Mouse (Mus musculus): ENCODE measurements around the gene Mafb. TPM values are rescaled to one million over a fixed set of nuclear protein-coding genes. Genes with fewer than 3 reads are reported as not detected.

The Mafb gene
- total RNA-seq, 2 experiments from 2014 or later, result 21.5 to 23.7 TPM

DNA sequence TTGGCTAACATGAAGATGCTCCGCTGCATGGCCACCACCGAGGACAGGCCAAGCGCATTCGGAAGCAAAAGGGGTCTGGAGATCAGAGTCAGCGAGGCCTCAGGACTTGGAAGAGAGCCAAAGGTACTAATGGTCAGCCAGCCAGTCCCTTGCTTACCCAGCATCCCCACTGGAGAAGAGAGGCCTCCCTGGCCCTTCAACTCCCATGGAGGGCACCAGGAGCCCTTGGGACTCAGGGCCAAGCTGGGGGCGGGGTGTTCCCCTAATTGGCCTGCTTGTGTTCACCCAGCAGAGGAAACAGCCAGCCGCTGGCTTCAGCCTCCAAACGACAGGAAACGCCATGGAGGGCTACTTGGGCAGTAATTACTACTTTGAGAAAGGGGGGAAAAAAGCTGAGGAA is 38.0 kb downstream of the Mafb start:
- DNase-seq (ENCODE audit: low spot score in 2 of 2), result no peak

DNA sequence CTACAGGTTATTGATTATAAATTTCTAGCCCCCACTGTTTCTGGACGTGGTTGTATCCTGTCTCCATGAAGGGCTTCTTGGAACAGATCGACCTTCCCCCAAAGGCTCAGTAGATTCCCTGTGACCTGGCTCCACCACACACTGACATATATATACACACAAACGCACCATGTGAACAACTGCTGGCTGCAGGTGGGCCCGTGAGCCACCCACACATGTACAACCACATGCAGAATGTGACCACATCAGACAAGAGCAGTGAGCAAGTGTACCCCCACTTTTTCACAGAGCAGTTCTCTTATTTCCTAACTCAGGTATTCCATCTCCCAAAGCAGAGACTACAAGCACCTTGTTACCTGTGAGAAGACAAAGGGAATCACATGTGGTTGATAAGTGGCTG is 39.1 kb downstream of the Mafb start:
- no peak for DNase-seq (ENCODE audit: low spot score in 2 of 2)

DNA sequence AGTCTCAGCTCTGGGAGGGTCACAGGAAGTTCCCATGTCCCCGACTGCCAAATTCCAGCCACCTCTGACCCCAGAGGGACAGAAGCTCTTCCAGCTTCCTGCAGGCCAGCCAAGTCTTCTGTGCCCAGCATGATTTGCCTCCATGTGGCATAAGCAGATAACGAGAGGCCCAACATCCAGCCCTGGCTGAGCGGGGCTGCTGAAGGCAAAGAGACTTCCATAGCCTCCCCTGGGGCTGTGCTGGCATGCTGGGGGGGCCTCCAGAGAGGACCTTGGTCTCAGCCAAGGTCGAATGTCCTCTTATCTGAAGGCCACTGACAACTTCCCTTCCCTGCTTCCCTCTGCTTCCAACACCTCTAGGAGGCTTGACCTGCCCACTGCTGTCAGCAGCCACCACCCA is 39.7 kb downstream of the Mafb start:
- no peak for DNase-seq (ENCODE audit: low spot score in 2 of 2)

DNA sequence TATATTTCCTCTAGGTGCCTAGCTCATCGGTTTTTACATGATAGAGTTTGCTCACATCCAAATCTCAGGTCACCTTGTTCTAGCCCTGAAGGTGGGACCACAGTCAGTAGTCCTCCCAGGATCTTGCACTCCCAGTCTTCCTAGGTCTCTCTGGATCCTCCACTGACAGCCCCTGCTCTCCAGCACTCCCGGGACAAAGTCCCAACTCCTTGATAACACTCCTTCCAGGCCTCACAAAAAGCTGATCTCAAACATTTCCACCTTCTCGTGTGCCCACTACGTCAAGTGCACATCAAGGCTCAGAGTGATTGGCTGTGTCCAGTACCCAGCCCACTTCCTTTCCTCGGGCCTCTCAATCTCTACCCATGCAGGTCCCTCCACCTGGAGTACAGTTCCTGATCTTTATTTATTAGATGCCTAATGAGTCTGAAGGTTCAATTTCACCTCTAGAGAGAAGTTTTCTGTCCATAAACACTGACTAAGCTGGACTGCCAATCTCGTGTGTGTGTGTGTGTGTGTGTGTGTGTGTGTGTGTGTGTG is 41.7 kb downstream of the Mafb start:
- no peak for DNase-seq (ENCODE audit: low spot score in 2 of 2)

DNA sequence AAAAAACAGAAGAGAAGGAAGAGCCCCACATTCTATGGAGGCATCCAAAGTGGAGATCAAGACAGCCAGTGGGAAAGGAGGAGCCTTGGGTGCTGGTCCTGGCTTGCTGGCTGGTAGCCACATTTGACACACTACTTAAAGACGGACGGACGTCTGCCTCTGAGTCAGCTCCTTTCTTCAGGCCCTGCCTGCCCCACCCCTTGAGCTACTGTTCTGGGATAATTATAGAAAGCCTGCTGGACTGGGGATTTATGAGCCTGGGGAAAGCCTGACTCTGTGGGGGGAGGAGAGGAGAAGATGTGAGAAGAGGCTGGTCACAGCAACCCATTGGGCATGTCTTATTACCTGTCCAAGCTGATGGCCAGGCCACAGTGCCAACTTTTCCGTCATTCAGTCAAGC is 45.0 kb downstream of the Mafb start:
- DNase-seq (ENCODE audit: low spot score in 2 of 2), result no peak

DNA sequence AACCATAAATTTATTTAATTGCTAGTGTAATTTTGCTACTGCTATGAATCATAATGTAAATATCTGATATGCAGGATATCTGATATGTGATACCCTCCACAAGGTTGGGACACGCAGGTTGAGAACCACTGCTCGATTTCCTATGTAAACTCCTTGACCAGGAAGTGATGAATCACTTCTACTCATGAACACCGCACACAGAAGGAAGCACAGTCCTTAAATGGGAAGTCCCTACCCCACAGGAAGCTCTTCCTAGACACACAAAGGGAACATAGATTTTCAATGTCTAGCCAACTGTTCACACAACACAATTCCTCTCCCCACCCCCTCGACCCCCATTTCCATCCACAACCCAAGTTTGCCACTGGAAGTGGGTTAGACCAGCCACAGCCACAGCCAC is 48.6 kb downstream of the Mafb start:
- DNase-seq (ENCODE audit: low spot score in 2 of 2), result no peak

Other genes with a start within 250 kb of the Mafb start
- under 1 TPM in 1 of 2 experiments, not detected in 1; 0.73 TPM for gene Gm826, start 32.9 kb downstream of the Mafb start, total RNA-seq (2021)